Mouse (Mus musculus): ENCODE measurements at regions not wholly inside any gene's neighbourhood (a gene's known extent, or its start where the extent isn't known, plus 50 kb on each side); places are given as distances from the start of the nearest gene placed in this dataset.
"Not testable (repeated sequence)": the region's sequence is repeated elsewhere in the genome, so short reads cannot be mapped to it uniquely, and the experiment has no call there.

DNA sequence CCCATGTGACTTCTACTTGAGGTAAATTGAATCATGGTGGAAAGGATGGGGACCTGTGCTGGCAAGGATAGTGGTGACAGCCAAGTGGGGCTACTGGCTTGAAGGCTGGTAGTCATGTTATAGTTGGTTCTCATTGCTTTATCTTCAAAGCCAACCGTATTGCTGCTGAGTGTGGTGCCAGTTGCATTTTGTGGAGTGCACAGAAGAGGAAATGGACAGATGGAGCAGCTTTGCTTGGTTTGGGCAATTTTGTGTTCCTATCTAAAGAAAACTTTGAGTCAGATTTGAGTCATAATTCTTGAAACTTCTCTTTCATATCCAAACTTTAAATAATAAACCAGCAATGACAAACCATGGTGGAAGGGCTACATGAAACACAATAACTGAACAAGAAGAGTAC lies 200.5 kb upstream of the Myo3a start:
- Histone ChIP-seq H3K27ac (no peak overlapping the region), H3K9me3 (replicated peaks) (no peaks in the 10 kb centered on the region), H3K4me3 (replicated peaks) (no peak overlapping the region), H3K4me1 (no peaks in the 10 kb centered on the region), H3K27me3 (no peaks in the 10 kb centered on the region), H3K36me3 (no peaks in the 10 kb centered on the region), H3K4me2 (no peak overlapping the region), H3K9ac (no peak overlapping the region)
- WGBS, result 86% methylated on average over 1 of the region's 1 CpGs
- no peak for ATAC-seq (replicated peaks; ENCODE audit: low FRiP score)

DNA sequence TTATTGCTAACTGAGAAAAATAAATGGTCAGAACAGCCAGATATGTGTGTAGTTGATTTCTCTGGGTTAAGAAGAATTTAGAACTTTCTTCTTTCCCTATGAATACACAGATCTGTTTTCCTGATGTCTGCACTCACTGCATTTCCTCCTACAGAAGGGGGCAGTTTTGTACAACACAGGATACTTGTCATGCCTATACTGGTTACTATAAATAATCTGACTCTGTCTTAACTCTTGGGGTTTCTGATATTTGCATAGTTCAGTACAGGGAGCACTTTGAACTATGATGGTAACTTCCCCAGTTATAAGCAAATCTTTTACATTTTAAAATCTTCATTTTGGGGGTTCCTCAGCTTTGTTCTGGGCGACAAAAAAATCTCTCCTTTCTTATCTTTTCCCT lies 198.7 kb upstream of the Myo3a start:
- ATAC-seq (replicated peaks; ENCODE audit: low FRiP score), result no peak
- 74% methylated on average over 1 of the region's 1 CpGs for WGBS

DNA sequence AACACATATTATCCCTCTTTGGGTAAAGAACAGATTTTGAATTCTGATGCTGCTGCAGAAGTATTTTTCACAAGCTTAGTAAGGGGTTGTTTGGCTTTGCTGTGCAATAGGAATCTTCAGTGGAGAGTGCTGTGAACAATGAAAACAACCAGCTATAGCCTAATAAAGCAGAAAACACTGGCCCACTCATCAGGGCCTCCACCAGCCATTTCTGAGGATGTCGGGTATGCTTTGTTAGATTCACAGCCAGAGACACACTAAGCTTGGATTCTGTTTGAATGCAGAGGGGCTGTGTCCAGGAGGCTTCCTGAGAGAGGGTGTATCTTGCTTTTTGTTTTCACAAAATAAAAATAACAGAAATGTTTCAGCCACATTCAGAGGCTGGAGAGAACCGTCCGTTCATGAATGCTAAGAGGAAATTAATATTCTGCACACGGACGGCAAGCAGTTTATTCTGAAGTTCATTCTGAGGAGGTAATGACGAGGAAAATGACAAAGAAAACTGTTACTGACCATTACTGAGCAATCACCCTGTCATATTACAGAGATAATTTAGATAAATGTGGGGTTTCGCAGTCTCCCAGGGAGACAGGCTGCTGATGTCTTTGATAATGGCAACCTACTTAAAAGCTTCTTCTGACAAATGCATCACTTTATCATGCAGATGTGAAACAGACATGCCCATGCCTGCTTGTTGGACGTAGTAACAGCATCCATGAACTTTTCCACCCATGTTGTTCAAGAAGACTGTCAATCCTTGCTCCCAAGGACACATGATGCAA lies 198.1 kb upstream of the Myo3a start:
- Histone ChIP-seq H3K9ac (no peak overlapping the region), H3K4me2 (no peak overlapping the region), H3K4me1 (no peaks in the 10 kb centered on the region), H3K4me3 (replicated peaks) (no peak overlapping the region), H3K27ac (no peak overlapping the region), H3K36me3 (no peaks in the 10 kb centered on the region), H3K9me3 (replicated peaks) (no peaks in the 10 kb centered on the region), H3K27me3 (no peaks in the 10 kb centered on the region)
- WGBS, result 58% methylated on average over 8 of the region's 8 CpGs
- ATAC-seq (replicated peaks; ENCODE audit: low FRiP score), result no peak

More for the DNA sequence above, 198.7 kb upstream of the Myo3a start:
- Histone ChIP-seq H3K9me3 (replicated peaks) (no peaks in the 10 kb centered on the region), H3K9ac (no peak overlapping the region), H3K36me3 (no peaks in the 10 kb centered on the region), H3K4me3 (replicated peaks) (no peak overlapping the region), H3K27me3 (no peaks in the 10 kb centered on the region), H3K4me2 (no peak overlapping the region), H3K4me1 (no peaks in the 10 kb centered on the region), H3K27ac (no peak overlapping the region)

DNA sequence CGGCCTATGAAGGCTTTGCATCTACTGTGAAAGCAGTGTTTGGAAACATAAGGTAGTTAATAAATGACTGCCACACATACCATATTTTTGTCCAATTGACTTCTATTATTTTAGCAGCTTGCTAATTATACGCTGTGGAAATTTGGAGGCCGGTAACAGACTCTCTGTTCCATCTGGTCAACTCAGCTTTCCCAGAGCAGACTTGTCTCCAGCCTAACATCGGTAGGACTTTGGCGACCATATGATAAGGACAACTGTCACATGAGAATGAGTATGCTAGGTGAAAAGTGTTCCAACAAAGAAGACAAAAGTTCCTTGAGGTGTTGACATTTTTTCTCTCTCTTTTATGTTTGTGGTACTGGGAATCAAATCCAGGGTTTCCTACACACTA lies 197.5 kb upstream of the Myo3a start:
- Histone ChIP-seq H3K36me3 (no peaks in the 10 kb centered on the region), H3K27ac (no peak overlapping the region), H3K4me1 (no peaks in the 10 kb centered on the region), H3K4me2 (no peak overlapping the region), H3K9ac (no peak overlapping the region), H3K4me3 (replicated peaks) (no peak overlapping the region), H3K27me3 (no peaks in the 10 kb centered on the region), H3K9me3 (replicated peaks) (no peaks in the 10 kb centered on the region)
- ATAC-seq (replicated peaks; ENCODE audit: low FRiP score), result no peak
- WGBS, result 87% methylated on average over 5 of the region's 5 CpGs

DNA sequence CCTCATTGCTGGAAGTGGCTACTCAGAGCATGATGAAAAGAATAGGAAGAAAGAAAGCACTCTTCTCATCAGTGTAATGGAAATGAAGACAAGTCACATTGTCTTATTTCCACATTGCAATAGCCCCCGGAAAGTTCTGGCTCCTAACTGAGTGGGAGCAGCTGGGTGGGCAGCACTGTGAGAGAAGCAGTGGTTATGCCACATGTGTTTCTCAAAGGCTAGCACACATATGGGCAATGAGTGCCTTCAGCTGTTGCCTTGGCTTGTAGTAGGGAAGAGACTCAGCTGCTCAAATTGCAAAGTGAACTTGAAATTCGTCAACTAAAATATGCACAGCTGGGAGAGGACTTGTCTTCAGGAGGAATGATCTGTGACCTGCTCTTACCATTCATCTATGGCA lies 190.5 kb upstream of the Myo3a start:
- H3K4me2 ChIP-seq, result no peak overlapping the region
- 67% methylated on average over 2 of the region's 2 CpGs for WGBS
- H3K27ac ChIP-seq, result no peak overlapping the region
- H3K27me3 ChIP-seq, result no peaks in the 10 kb centered on the region
- no peaks in the 10 kb centered on the region for H3K9me3 ChIP-seq (replicated peaks)
- H3K36me3 ChIP-seq, result no peaks in the 10 kb centered on the region
- no peak for ATAC-seq (replicated peaks; ENCODE audit: low FRiP score)
- H3K9ac ChIP-seq, result no peak overlapping the region
- no peaks in the 10 kb centered on the region for H3K4me1 ChIP-seq
- no peak overlapping the region for H3K4me3 ChIP-seq (replicated peaks)

DNA sequence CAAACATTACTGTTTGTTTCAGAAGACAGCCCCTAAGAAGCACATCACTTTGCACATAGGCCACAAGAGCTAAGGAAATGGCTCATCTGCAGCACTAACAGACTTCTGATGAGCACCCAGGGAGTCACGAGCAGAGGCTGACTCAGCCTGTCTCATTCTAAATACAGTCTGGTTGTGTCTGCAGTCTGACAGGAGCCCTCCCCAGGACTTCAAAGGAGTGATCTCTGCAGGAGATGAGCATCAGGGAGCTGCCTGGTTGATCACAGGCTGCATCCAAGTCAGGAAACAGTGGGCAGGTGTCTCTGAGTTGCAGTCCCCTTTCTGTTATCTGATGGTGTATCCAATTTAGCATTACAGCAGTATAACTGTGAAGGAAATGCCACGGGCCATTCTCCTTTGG lies 188.5 kb upstream of the Myo3a start:
- no peak overlapping the region for H3K4me3 ChIP-seq (replicated peaks)
- WGBS, result 13% methylated on average over 2 of the region's 2 CpGs

DNA sequence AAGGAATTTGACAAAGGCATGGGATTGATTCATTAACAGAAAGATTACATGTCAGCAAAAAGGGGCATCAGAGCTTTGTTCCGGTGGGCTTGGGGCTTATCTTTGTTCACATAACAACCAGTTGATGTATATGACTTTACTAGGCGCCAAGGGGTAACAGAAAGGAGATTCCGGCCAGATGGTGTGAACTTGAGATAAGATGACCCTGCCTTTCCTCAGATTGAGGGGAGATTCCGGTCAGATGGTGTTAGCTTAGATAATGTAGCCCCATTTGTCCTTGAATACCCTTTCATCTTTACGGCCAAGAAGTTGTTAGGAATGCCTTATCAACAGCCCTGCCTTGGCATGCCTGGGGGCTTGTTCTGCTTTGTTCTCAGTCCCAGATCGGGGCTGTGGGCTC lies 183.4 kb upstream of the Myo3a start:
- H3K27ac ChIP-seq; H3K36me3 ChIP-seq; H3K4me3 ChIP-seq (replicated peaks); H3K9me3 ChIP-seq (replicated peaks); H3K4me1 ChIP-seq; H3K9ac ChIP-seq; ATAC-seq (replicated peaks; ENCODE audit: low FRiP score); H3K4me2 ChIP-seq; H3K27me3 ChIP-seq: not testable (repeated sequence)
- 76% methylated on average over 6 of the region's 6 CpGs for WGBS

More for the DNA sequence above, 188.5 kb upstream of the Myo3a start:
- no peaks in the 10 kb centered on the region for H3K27me3 ChIP-seq
- H3K4me1 ChIP-seq, result no peaks in the 10 kb centered on the region
- no peak overlapping the region for H3K27ac ChIP-seq
- H3K4me2 ChIP-seq, result no peak overlapping the region
- ATAC-seq (replicated peaks; ENCODE audit: low FRiP score), result no peak
- no peaks in the 10 kb centered on the region for H3K36me3 ChIP-seq
- no peaks in the 10 kb centered on the region for H3K9me3 ChIP-seq (replicated peaks)
- H3K9ac ChIP-seq, result no peak overlapping the region

DNA sequence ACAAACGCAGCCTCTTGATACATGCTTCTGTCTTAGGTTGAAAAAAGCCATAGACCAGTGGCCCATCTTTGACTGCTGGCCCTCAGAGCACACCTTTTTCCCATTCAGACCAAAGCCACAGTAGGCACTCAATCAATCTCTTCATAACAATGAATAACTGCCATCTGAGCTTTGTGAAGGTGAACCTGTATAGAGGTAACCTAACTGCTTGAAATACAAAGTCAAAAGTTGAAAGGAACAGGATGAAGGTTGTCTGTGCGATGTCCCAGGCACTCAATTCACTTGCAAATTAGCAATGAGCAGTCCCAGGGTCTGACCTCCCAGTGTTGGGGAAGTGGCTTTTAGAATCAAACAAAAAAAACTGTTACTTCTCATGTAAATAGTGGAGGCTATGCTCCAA lies 182.4 kb upstream of the Myo3a start:
- no peak overlapping the region for H3K9ac ChIP-seq
- no peak overlapping the region for H3K27ac ChIP-seq
- no peaks in the 10 kb centered on the region for H3K36me3 ChIP-seq
- H3K27me3 ChIP-seq, result no peaks in the 10 kb centered on the region
- no peak overlapping the region for H3K4me2 ChIP-seq
- H3K4me1 ChIP-seq, result no peaks in the 10 kb centered on the region
- H3K9me3 ChIP-seq (replicated peaks), result no peaks in the 10 kb centered on the region
- 62% methylated on average over 2 of the region's 2 CpGs for WGBS
- ATAC-seq (replicated peaks; ENCODE audit: low FRiP score), result no peak
- no peak overlapping the region for H3K4me3 ChIP-seq (replicated peaks)

DNA sequence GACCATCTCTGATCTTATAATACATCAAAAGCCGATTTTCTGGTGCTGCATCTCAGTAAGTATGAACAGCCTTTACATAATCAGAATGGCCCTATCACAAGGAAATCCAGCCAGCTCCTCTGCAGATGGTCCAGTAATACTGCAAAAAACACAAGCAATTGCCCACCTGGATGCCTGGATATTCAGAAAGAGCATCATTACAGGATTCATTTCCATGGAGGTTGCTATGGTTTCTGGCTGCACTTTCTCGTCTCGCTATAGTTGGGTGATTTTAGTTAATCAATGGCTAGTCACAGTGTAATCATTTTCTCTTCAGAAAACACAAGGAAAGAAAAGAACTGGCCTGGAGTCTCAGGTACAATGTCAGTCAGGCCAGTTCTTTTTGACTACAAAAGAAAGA lies 179.8 kb upstream of the Myo3a start:
- Histone ChIP-seq H3K4me2 (no peak overlapping the region), H3K36me3 (no peaks in the 10 kb centered on the region), H3K4me3 (replicated peaks) (no peak overlapping the region), H3K27ac (no peak overlapping the region), H3K4me1 (no peaks in the 10 kb centered on the region), H3K9me3 (replicated peaks) (no peaks in the 10 kb centered on the region), H3K27me3 (no peaks in the 10 kb centered on the region), H3K9ac (no peak overlapping the region)
- 66% methylated on average over 3 of the region's 3 CpGs for WGBS
- peak; percentile 83 for ATAC-seq (replicated peaks; ENCODE audit: low FRiP score)

DNA sequence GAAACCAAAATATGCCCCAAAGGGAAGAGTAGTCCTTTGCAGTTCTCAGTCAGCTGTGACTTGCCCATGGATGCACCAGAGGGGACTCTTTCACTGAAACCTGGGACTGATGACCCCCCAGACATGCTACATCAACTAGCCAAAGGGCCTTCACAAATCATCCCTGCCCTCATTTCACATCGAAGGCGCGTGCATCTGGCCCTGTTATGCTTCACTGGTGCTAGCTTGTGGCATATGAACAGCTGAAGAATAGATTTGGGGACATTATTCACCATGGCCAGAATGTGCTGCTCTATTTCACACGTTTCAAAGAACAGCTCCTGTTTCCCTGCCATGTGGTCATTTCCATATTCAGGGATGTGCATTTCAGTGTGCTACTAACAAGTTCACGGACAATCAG lies 160.8 kb upstream of the Myo3a start:
- no peaks in the 10 kb centered on the region for H3K36me3 ChIP-seq
- no peak for ATAC-seq (replicated peaks; ENCODE audit: low FRiP score)
- H3K27ac ChIP-seq, result no peak overlapping the region
- no peak overlapping the region for H3K9ac ChIP-seq
- WGBS, result 67% methylated on average over 5 of the region's 5 CpGs
- H3K4me1 ChIP-seq, result no peaks in the 10 kb centered on the region
- H3K4me3 ChIP-seq (replicated peaks), result no peak overlapping the region
- no peak overlapping the region for H3K4me2 ChIP-seq
- H3K27me3 ChIP-seq, result no peaks in the 10 kb centered on the region
- H3K9me3 ChIP-seq (replicated peaks), result no peaks in the 10 kb centered on the region

DNA sequence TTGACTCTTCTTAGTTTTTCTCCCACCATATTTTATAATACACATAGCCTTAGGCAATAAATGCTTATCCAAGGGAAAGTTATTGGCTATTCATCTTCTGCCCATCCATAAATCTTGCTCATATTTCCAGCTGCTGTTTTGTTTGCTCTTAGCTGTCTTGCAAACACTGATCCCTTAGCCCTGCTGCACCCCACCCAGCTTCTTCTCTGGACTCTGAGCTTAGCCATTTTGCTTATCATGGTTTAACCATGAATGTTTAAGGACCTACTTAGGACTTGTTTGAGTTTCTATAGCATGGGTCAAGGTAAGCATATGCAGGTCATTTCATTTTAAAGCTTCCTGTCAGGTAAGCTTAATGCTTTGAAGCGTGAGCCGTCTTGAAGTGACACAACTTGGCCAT lies 130.5 kb upstream of the Myo3a start:
- Histone ChIP-seq H3K27me3 (no peaks in the 10 kb centered on the region), H3K9ac (no peak overlapping the region), H3K36me3 (no peaks in the 10 kb centered on the region), H3K27ac (no peak overlapping the region), H3K4me2 (no peak overlapping the region), H3K4me3 (replicated peaks) (no peak overlapping the region), H3K9me3 (replicated peaks) (no peaks in the 10 kb centered on the region), H3K4me1 (no peaks in the 10 kb centered on the region)
- ATAC-seq (replicated peaks; ENCODE audit: low FRiP score), result no peak
- 75% methylated on average over 2 of the region's 2 CpGs for WGBS

DNA sequence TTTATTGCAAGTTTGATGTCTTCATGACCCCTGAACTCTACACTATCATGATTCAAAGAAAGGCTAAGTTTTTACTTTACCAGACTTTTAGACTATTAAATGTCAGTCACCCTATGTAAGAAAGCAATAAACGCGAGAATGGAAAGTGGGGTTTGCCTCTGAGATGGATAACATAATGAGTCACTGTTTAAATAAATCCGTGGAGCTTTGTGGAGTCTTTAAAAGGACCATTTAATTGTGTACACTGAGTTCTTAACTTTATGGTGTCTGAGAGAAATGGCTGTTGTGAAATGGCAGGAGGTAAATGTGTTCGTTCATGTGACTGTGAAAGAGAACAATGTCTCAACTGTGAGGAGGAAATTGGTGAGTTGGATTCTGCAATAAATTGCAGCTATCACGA lies 122.2 kb upstream of the Myo3a start:
- H3K9ac ChIP-seq, result no peak overlapping the region
- no peaks in the 10 kb centered on the region for H3K9me3 ChIP-seq (replicated peaks)
- H3K27ac ChIP-seq, result no peak overlapping the region
- no peaks in the 10 kb centered on the region for H3K27me3 ChIP-seq
- H3K4me3 ChIP-seq (replicated peaks), result no peak overlapping the region
- no peak for ATAC-seq (replicated peaks; ENCODE audit: low FRiP score)
- no peaks in the 10 kb centered on the region for H3K4me1 ChIP-seq
- 8% methylated on average over 5 of the region's 5 CpGs for WGBS
- H3K4me2 ChIP-seq, result no peak overlapping the region
- no peaks in the 10 kb centered on the region for H3K36me3 ChIP-seq

DNA sequence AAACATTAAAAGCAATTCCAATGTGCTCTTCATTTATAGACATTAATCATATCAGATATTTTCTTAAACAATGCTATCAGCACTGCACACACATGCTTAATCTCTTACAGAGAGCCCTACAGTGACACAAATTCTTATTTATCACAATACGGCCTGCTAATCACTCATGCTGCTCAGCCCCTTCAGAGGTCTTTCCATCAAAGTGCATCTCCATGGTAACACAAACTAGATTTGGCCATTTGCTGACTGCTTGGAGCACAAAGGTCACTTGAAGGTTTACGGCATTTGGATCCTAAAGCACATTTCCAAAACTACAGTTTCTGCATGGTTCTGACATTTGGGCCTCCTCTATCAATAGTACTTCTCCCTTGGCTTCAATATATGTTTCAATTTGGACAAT lies 77.6 kb upstream of the Myo3a start:
- no peaks in the 10 kb centered on the region for H3K9me3 ChIP-seq (replicated peaks)
- no peaks in the 10 kb centered on the region for H3K4me1 ChIP-seq
- H3K27me3 ChIP-seq, result no peaks in the 10 kb centered on the region
- no peak overlapping the region for H3K27ac ChIP-seq
- no peak overlapping the region for H3K4me2 ChIP-seq
- H3K4me3 ChIP-seq (replicated peaks), result no peak overlapping the region
- no peak for ATAC-seq (replicated peaks; ENCODE audit: low FRiP score)
- no peak overlapping the region for H3K9ac ChIP-seq
- no peaks in the 10 kb centered on the region for H3K36me3 ChIP-seq
- WGBS, result 40% methylated on average over 2 of the region's 2 CpGs
